Mouse (Mus musculus) heart, embryonic 10.5 days (tissue): ENCODE results near the gene Crb2. TPM values are rescaled to one million over a fixed set of nuclear protein-coding genes. Genes with fewer than 3 reads are reported as not detected.

Source experiments
- DNase-seq: peaks from one replicate; pipeline ENCODE4 v3.0.0-alpha.2; 2017; ENCODE audit warnings: low spot score
- H3K27ac ChIP-seq: fragments of 300-500 bp; sonication (generic); 2 replicates; pipeline ENCODE4 v1.5.1; 2016; ENCODE audit warnings: mild to moderate bottlenecking
- H3K27me3 ChIP-seq: fragments of 300-500 bp; sonication (generic); 2 replicates; pipeline ENCODE4 v1.6.1; 2016; ENCODE audit warnings: mild to moderate bottlenecking; ENCODE audit not compliant: poor library complexity, insufficient read depth, severe bottlenecking
- H3K36me3 ChIP-seq: fragments of 300-500 bp; sonication (generic); 2 replicates; pipeline ENCODE4 v1.6.1; 2016; ENCODE audit warnings: mild to moderate bottlenecking, moderate library complexity
- H3K4me1 ChIP-seq: fragments of 300-500 bp; sonication (generic); 2 replicates; pipeline ENCODE4 v1.6.1; 2016; ENCODE audit warnings: mild to moderate bottlenecking
- H3K4me3 ChIP-seq: fragments of 300-500 bp; sonication (generic); 2 replicates; pipeline ENCODE4 v1.5.1; 2016; ENCODE audit warnings: mild to moderate bottlenecking, moderate library complexity
- H3K9me3 ChIP-seq: fragments of 300-500 bp; sonication (generic); 2 replicates; pipeline ENCODE4 v1.6.1; 2016; ENCODE audit warnings: mild to moderate bottlenecking, moderate library complexity
- WGBS: fragments of 180-500 bp; shearing (Covaris S2); methylation state at CpG from one replicate; pipeline ENCODE4 v1.1.7; 2016; 5-methylcytosine and 5-hydroxymethylcytosine counted together
- polyA plus RNA-seq: library from polyadenylated mRNA; unstranded; fragments of >200 nt; fragmentation: Nextera tagmentation; extraction: Ambion mirVana; gene quantifications from 2 replicates; pipeline ENCODE4 v1.2.1, GENCODE M21; 2016

The Crb2 gene
- polyA plus RNA-seq, 1 experiment from 2014 or later = 18.5 TPM

DNA sequence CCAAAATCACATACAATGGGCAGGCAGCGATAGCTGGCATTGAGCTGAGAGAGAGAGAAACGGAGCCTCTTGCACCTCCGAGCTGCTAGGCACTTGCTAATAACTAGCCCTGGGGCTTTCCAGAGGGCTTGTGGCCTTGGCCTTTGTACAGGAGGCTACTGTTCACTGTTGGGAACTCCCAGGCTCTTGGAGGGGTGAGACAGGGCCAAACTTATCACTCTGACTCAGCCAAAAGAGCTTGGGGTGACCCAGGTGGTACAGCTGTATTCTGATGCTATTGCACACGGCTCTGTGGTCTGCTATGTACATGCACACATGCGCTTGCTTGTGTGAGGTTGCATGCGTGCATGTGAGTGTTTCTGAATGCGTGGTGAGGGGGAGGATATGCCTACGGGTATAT lies 6.3 kb upstream of the Crb2 start:
- Histone ChIP-seq H3K4me3 (no peak overlapping the region), H3K9me3 (no peaks in the 10 kb centered on the region), H3K4me1 (peaks cover 55% of the 10 kb centered on the region), H3K27ac (no peak overlapping the region), H3K36me3 (no peaks in the 10 kb centered on the region), H3K27me3 (no peaks in the 10 kb centered on the region)
- no peak for DNase-seq
- WGBS = 86% methylated on average over 8 of the region's 8 CpGs

DNA sequence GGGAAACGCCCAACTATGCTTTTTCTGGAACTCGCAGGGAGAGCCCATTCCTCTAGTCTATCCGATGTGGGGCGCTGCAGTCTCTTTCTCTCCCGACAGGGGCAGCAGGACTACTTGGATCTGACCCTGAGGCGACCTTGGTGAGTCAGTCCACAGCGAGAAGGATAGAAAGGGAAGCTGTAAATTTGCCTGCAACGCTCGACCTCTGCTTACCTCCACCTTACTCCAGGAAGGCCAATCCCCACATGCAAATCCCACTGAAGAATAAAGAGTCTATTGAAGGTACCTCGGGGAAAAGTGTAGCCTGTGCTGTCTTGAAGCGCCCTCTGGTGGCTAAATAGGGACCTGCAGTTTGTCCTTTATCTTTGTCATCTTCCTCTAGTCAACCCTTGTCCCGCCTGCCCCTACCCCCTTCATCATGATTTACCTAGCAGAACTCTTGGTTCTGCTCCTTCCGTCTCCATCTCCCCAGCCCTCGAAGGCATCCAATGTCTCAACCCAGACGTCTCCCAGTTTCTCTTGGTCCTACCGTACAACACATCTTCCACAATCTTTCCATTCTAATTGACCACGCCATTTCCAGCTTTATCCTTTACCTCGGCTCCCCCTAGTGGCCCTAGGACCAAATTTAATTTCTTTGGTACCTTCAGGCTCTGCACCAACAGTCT lies 4.3 kb upstream of the Crb2 start:
- Histone ChIP-seq H3K36me3 (no peaks in the 10 kb centered on the region), H3K4me3 (peak overlapping the region; percentile 57), H3K27ac (peak overlapping the region; percentile 85), H3K4me1 (peaks cover 55% of the 10 kb centered on the region), H3K27me3 (no peaks in the 10 kb centered on the region), H3K9me3 (no peaks in the 10 kb centered on the region)
- WGBS = under 1% methylated on average over 18 of the region's 18 CpGs
- no peak for DNase-seq

DNA sequence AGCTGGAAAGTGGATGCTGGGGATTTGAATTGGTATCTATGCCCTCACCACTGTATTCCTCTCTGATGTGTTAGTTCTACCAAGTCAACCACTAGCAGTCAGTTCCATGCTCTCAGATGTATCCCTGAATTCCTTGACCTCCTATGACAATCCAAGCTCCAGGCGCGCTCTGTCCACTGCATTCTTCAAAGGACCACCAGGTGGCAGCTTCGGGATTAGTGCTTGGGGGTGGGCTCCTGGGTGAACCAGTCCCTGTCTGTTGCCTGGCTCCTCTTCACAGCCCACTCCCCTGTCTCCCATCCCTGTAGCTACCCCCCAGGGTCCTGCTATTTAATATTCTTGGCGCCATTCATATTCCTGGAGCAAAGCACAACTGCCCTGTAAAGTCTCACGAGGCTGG lies 1.5 kb upstream of the Crb2 start:
- 7% methylated on average over 5 of the region's 5 CpGs for WGBS
- H3K4me1 ChIP-seq = peaks cover 57% of the 10 kb centered on the region
- DNase-seq = peak; percentile 89

DNA sequence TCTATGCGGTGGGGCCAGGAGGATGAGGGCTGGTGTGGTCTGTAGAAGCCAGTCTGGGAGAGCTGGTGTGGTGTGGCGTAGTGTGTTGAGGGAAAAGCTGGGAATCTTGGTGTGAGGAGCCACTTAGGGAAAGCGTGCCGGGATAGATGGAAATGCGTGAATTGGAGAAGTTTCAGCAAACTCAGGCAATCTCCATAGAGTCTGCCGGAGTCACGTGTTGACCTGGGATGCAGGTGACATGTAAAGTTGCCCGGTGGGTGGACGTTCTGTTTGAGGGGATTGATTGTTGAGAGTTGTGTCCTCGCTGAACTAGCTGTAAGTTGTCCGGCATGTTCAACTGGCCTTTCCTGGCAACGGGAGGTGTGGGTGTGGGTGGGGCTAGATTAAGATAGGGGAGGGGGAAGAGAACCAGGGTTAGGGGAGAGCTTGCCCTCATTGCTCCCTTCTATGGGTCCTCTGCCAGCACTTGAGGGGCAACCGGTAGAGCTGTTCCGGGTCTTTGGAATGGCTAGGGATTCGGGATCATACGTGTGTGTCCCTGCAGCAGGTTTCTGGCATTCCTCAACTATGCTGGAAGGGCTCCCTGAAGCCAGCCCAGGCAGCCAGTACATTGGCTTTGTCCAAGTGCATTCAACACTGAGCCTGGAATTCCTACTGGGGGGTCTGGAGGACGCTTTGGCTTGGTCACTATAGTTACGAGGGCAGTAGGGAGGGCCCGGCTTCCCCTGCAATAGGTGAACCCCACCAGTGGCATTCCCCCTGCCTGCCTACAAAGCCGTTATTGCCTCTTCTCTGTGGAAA lies 762 bp downstream of the Crb2 start:
- peak overlapping the region; percentile 88 for H3K27ac ChIP-seq
- 8% methylated on average over 20 of the region's 20 CpGs for WGBS
- H3K4me3 ChIP-seq = peak overlapping the region; percentile 69
- H3K9me3 ChIP-seq = no peaks in the 10 kb centered on the region
- no peaks in the 10 kb centered on the region for H3K36me3 ChIP-seq
- no peak for DNase-seq
- peaks cover 71% of the 10 kb centered on the region for H3K4me1 ChIP-seq
- H3K27me3 ChIP-seq = no peaks in the 10 kb centered on the region

More for the DNA sequence above, 1.5 kb upstream of the Crb2 start:
- Histone ChIP-seq H3K4me3 (no peak overlapping the region), H3K36me3 (no peaks in the 10 kb centered on the region), H3K27me3 (no peaks in the 10 kb centered on the region), H3K27ac (no peak overlapping the region), H3K9me3 (no peaks in the 10 kb centered on the region)

DNA sequence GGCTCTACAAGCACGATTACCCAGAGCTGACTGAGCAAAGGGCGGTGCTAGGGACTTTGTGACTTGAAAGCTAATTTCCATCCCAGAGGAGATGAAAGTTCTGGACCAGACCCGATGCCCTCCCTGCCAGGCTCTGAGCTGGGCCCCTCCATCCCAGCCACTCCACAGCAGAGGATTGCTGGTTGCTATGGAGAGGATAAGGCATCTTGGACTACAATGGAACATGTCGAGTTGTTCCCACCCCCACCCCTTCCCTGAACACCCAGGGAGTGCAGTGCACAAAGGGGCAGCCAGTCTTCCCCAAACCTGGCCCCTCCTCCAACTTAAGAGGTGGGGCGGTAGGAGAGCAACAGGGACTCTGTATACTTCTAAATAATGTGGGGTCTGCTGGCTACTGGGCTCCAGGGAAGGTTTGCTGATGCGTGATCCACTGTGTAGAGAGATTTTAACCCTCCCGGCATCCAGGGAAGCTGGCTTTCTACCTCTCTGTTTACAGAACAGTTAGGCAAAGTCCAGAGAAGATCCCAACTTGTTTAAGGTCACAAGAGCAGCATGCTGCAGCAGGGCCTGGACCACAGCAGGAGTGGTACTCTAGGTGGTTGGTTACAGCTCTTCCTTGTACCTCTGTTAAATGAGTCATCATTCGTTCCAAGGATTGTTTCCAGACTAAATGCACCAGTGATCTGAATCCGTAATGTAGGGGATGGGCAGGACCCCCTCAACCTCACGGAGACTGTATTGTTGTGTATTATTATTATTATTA lies 2.1 kb downstream of the Crb2 start:
- DNase-seq = no peak
- 35% methylated on average over 10 of the region's 10 CpGs for WGBS
- peak overlapping the region; percentile 69 for H3K4me3 ChIP-seq

DNA sequence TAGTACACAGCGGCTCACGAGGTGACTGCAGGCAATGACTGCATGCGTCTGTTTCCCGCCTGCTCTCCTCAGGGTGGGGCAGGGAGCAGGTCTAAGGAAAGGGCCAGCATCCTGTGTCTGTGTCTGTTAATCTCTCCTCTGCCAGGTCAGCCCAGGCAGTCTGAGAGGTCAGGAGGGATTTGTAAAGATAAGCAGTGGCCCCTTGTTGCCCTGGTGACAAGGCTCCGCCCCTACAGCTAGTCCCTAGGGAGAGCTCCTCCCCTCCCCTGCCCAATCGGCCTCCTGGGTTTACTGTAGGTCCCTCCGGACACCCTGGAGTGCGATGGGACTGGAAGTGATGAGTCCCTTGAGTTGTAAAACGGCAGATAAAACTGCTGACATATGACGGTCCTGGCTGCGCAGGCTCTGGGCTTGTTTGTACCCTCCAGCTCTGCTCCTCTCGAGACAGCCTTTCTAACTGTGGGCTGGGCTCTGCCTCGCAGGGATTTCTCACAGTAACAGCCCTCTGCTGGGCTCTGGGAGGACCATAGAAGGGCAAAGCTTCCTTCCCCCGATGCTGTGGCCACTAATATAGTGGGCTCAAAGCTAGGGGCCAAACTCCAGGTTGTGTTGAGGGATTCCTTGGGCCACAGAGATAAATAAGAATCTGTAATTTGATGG lies 4.4 kb downstream of the Crb2 start:
- DNase-seq = peak; percentile 97
- H3K27me3 ChIP-seq = no peaks in the 10 kb centered on the region
- under 1% methylated on average over 14 of the region's 14 CpGs for WGBS
- no peaks in the 10 kb centered on the region for H3K9me3 ChIP-seq
- peak overlapping the region; percentile 41 for H3K4me3 ChIP-seq
- H3K27ac ChIP-seq = peak overlapping the region; percentile 83
- peaks cover 87% of the 10 kb centered on the region for H3K4me1 ChIP-seq
- no peaks in the 10 kb centered on the region; the same call in 1 of the 2 replicates for H3K36me3 ChIP-seq

More for the DNA sequence above, 2.1 kb downstream of the Crb2 start:
- H3K4me1 ChIP-seq = peaks cover 81% of the 10 kb centered on the region
- H3K36me3 ChIP-seq = no peaks in the 10 kb centered on the region
- peak overlapping the region; percentile 88 for H3K27ac ChIP-seq
- no peaks in the 10 kb centered on the region for H3K9me3 ChIP-seq
- no peaks in the 10 kb centered on the region for H3K27me3 ChIP-seq

DNA sequence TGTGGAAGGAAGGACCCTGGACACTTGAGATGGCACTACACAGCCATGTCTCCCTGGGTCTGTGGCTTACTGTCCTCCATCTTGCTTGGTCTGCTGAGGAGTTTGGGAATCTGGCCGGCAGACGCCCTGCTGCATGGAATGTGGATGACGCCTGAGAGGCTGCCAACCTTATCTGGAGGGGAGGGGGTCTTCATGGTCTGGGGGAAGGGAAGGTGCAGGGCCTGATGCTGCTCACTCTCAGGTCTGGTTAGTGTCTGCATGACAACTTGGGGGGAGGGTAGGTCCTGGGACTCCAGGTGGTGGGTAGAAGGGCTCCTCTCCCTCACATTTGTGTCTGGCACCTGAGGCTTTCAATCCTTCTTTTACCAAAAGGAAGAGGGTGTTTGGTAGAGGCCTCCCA lies 5.4 kb downstream of the Crb2 start:
- H3K27me3 ChIP-seq = no peaks in the 10 kb centered on the region

DNA sequence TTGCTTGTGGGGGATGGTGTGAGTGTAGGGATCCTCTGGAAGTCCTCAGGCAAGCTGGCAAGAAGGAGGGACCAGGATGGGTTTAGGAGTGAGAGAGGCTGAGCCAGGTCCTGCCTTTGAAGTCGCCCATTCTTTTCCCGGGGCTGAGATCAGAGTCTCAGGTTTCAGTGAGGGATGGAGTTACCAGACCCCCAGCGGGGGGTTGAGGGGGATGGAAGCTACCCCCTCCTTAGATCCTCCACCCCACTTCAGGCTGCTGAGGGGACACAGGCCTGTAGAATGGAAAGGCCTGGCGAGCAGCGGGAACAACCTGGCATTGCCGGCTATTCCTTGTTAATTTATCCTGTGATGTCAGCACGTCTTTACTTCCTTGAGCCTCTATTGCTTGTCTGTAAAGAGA lies 6.0 kb downstream of the Crb2 start:
- Histone ChIP-seq H3K9me3 (no peaks in the 10 kb centered on the region; the same call in 1 of the 2 replicates), H3K27me3 (peaks cover under 1% of the 10 kb centered on the region; the same call in 1 of the 2 replicates), H3K36me3 (peaks cover 4% of the 10 kb centered on the region), H3K4me1 (peaks cover 83% of the 10 kb centered on the region), H3K27ac (peak overlapping the region; percentile 83), H3K4me3 (no peak overlapping the region)
- whole genome bisulfite sequencing = 14% methylated on average over 7 of the region's 7 CpGs
- no peak for DNase-seq

More for the DNA sequence above, 5.4 kb downstream of the Crb2 start:
- peaks cover 83% of the 10 kb centered on the region for H3K4me1 ChIP-seq
- WGBS = 2% methylated on average over 3 of the region's 3 CpGs
- no peaks in the 10 kb centered on the region; the same call in 1 of the 2 replicates for H3K9me3 ChIP-seq
- peak overlapping the region; percentile 83 for H3K27ac ChIP-seq
- H3K4me3 ChIP-seq = peak overlapping the region; percentile 9; the same call in 1 of the 2 replicates
- no peak for DNase-seq
- peaks cover 4% of the 10 kb centered on the region for H3K36me3 ChIP-seq

DNA sequence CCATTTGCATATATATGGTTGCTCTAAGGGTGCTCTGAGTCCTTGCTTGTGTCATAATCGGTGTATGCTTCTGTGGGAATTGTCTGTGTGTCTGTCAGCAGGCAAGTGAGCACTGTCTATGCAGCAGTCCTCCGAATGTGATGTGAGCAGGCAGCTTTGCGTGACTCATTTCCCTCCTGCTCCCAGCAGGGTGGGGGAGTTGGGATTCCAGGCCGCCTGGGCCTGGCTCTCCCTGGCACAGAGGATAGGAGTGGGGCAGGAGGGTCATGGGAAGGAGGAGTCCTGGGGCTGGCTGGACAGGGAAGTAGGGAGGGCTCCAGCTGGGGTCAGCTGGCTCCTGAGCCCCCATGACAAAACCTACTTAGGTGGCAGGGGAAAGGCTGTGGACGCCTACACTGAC lies 8.4 kb downstream of the Crb2 start:
- no peak overlapping the region for H3K4me3 ChIP-seq
- no peak for DNase-seq
- peaks cover 10% of the 10 kb centered on the region; the same call in 1 of the 2 replicates for H3K27me3 ChIP-seq
- H3K36me3 ChIP-seq = peaks cover 18% of the 10 kb centered on the region
- H3K9me3 ChIP-seq = no peaks in the 10 kb centered on the region; the same call in 1 of the 2 replicates
- H3K4me1 ChIP-seq = peaks cover 82% of the 10 kb centered on the region
- WGBS = 55% methylated on average over 5 of the region's 5 CpGs
- peak overlapping the region; percentile 67; the same call in 1 of the 2 replicates for H3K27ac ChIP-seq

DNA sequence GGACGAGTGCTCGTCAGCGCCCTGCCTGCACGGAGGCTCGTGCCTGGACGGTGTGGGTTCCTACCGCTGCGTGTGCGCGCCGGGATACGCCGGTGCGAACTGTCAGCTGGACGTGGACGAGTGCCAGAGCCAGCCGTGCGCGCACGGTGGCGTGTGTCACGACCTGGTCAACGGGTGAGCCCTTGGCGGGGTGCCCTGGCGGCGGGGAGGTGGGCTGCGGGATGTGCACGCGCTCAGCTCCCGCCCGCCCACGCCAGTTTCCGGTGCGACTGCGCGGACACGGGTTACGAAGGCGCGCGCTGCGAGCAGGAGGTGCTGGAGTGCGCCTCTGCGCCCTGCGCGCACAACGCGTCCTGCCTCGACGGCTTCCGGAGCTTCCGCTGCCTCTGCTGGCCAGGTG lies 10.4 kb downstream of the Crb2 start:
- Histone ChIP-seq H3K4me3 (peak overlapping the region; percentile 52), H3K36me3 (peaks cover 38% of the 10 kb centered on the region), H3K27ac (peak overlapping the region; percentile 81), H3K9me3 (no peaks in the 10 kb centered on the region; the same call in 1 of the 2 replicates), H3K4me1 (peaks cover 65% of the 10 kb centered on the region), H3K27me3 (peaks cover 24% of the 10 kb centered on the region; the same call in 1 of the 2 replicates)
- WGBS = 18% methylated on average over 52 of the region's 52 CpGs
- DNase-seq = peak; percentile 78

DNA sequence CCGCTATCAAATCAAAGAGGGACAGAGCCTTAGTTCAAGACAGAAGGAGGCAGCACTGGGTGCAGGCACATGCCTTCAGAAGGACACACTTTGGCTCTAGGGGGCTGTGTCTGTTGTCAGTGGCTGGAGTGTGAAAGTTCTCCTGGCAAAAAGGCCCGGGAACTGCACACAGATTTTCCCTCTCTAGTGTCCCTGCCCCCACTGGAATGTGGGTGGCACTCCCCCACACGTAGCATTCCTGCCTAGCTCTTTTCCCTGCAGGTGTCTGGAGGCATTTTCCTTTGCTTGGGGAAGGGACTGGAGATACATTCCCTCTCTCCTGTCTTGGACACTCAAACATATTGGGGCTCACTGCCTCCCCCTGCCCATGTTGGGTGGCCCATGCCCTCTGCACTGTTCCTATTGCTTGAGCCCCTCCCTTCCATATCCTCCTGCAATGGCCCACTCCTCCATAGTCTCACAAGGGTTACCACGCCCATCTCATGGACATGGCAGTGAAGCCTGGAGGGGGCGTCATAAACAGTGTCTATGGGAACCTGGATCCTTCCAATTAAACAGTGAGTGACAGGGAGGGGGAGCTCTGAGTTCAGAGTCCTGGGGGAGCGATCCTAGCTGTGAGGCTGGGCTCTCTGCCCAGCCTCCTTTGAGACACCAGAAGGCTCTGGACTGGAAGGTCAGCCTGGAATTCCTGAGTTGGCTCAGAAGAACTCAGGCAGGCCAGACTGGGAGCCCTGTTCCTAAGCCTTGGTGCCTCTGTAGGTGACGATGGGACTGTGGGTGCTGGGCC lies 12.3 kb downstream of the Crb2 start:
- peaks cover 58% of the 10 kb centered on the region for H3K4me1 ChIP-seq
- 57% methylated on average over 7 of the region's 7 CpGs for WGBS
- H3K9me3 ChIP-seq = no peaks in the 10 kb centered on the region; the same call in 1 of the 2 replicates
- peaks cover 43% of the 10 kb centered on the region for H3K27me3 ChIP-seq
- peaks cover 55% of the 10 kb centered on the region for H3K36me3 ChIP-seq
- no peak overlapping the region for H3K4me3 ChIP-seq
- no peak for DNase-seq
- H3K27ac ChIP-seq = peak overlapping the region; percentile 73
